9 mouse cellular contexts compared by ENCODE assay signal in genomic region chr16:30769007-30769442, GRCm38 (mm10).
A peak's percentile ranks its signal among the peaks of the same experiment; 100 is the strongest.
DNase-seq lines count a peak whose midpoint lies in the region; ATAC-seq and TF ChIP-seq lines count a peak whose summit lies in the region.
"Had no signal": no experiment of that assay in that cellular context is flagged by ENCODE, and none has a peak within 500 bp of the region (broad histone marks: within the 10 kb centered on the region; RNA-seq: fewer than 3 reads in every experiment).

No protein-coding gene starts in this region.

- ATAC-seq in kidney, embryonic 15.5 days (replicated peaks; ENCODE audit: low FRiP score), result no peak

- peak; percentile 51 for DNase-seq in kidney, adult 11 months
- DNase-seq in ZHBTc4 (ENCODE audit: low read depth, low spot score), result peak; percentile 49
- peak; percentile 60 to 68 for DNase-seq in heart, adult 2 months
- DNase-seq in kidney, postnatal 10 days, result peak; percentile 56
- no peak for DNase-seq in spleen, postnatal 14 days (ENCODE audit: low spot score in 2 of 2)
- no peak for DNase-seq in gastrocnemius, postnatal 4 days (ENCODE audit: low spot score in 2 of 2)
- no peak for DNase-seq in urinary bladder, postnatal 25 days (ENCODE audit: low spot score)

- intact Hi-C loops in heart, adult 2 months (cut with DNase I), result no loop called here

- no peak overlapping the region for H3K27ac ChIP-seq in kidney, embryonic 15.5 days
- H3K27ac ChIP-seq in heart, adult 2 months, result peak overlapping the region; percentile 54
- H3K27ac ChIP-seq: macrophage had no signal

- no peak for TF ChIP-seq POLR2A in heart, adult 2 months (IDR thresholded peaks at IDR 0.05; ENCODE audit: insufficient read depth, low read depth, low read length)

- peaks cover 30% of the 10 kb centered on the region for H3K4me1 ChIP-seq in kidney, embryonic 15.5 days
- H3K4me1 ChIP-seq in heart, adult 2 months (ENCODE audit: control insufficient read depth, insufficient read depth, low read length), result peaks cover 13% of the 10 kb centered on the region

- 0 out of 2 replicates have a peak, but pooled peaks cover 7% of the 10 kb centered on the region for H3K27me3 ChIP-seq in kidney, embryonic 15.5 days
- H3K27me3 ChIP-seq in heart, adult 2 months (ENCODE audit: control insufficient read depth, insufficient read depth, low read length), result no peaks in the 10 kb centered on the region

- no peaks in the 10 kb centered on the region for H3K36me3 ChIP-seq in kidney, embryonic 15.5 days
- no peaks in the 10 kb centered on the region for H3K36me3 ChIP-seq in heart, adult 2 months (ENCODE audit: control insufficient read depth, insufficient read depth, low read length)

- no peak overlapping the region for H3K4me3 ChIP-seq in kidney, embryonic 15.5 days (replicated peaks)
- 0 out of 2 replicates have a peak overlapping the region, but pooled peaks have one; percentile 1 for H3K4me3 ChIP-seq in heart, adult 2 months

- H3K9ac ChIP-seq in kidney, embryonic 15.5 days, result no peak overlapping the region
- H3K9ac ChIP-seq in heart, adult 2 months (ENCODE audit: low read depth, low read length), result no peak overlapping the region

- 16% methylated on average over 5 of the region's 5 CpGs for WGBS in kidney, embryonic 15.5 days
- WGBS in heart, adult 2 months, result 5% methylated on average over 5 of the region's 5 CpGs

- H3K4me2 ChIP-seq in kidney, embryonic 15.5 days, result no peak overlapping the region

- 0 out of 2 replicates have a peak, but pooled peaks have one; percentile 15 for TF ChIP-seq CTCF in heart, adult 2 months (IDR thresholded peaks at IDR 0.05)

- H3K79me2 ChIP-seq in heart, adult 2 months (replicated peaks; ENCODE audit: control insufficient read depth, insufficient read depth, low read length), result no peaks in the 10 kb centered on the region

- H3K9me3 ChIP-seq in kidney, embryonic 15.5 days (replicated peaks), result no peaks in the 10 kb centered on the region

- TF ChIP-seq EP300 in heart, adult 2 months (IDR thresholded peaks at IDR 0.05; ENCODE audit: insufficient read depth, low read depth, low read length), result no peak

Comparison
In these comparisons a context has a peak if more than half of its experiments do, and no peak if none do; other contexts are left out.
1. DNase-seq: peak in kidney, adult 11 months (single experiment), ZHBTc4 (single experiment), heart, adult 2 months (2 of 2) and kidney, postnatal 10 days (single experiment); none in spleen, postnatal 14 days (0 of 2), gastrocnemius, postnatal 4 days (0 of 2) and urinary bladder, postnatal 25 days (single experiment).